Mouse (Mus musculus) embryonic facial prominence, embryonic 14.5 days (tissue): ENCODE data around the gene Mrnip. TPM values are rescaled to one million over a fixed set of nuclear protein-coding genes. Genes with fewer than 3 reads are reported as not detected.

Experiments
- ATAC-seq: fragments of 200-750 bp; cut with Nextera tagmentation; 2 replicates; pipeline ENCODE4 v1.8.0; 2017; ENCODE audit warnings: low read depth, moderate number of reproducible peaks, moderate TSS enrichment
- DNase-seq: peaks from one replicate; pipeline ENCODE4 v3.0.0-alpha.2; 2015; ENCODE audit warnings: low spot score
- H3K27ac ChIP-seq: fragments of 300-500 bp; sonication (generic); replicated peaks from 2 replicates; pipeline ENCODE4 v1.5.1; 2014; ENCODE audit warnings: low read depth, mild to moderate bottlenecking, low read length, moderate library complexity
- H3K27me3 ChIP-seq: fragments of 300-500 bp; sonication (generic); replicated peaks from 2 replicates; pipeline ENCODE4 v1.6.1; 2014; ENCODE audit warnings: low read length; ENCODE audit not compliant: control insufficient read depth, insufficient read depth
- H3K36me3 ChIP-seq: fragments of 300-500 bp; sonication (generic); 2 replicates; pipeline ENCODE4 v1.6.1; 2014; ENCODE audit warnings: low read length, mixed read lengths; ENCODE audit not compliant: control insufficient read depth, insufficient read depth
- H3K4me1 ChIP-seq: fragments of 300-500 bp; sonication (generic); 2 replicates; pipeline ENCODE4 v1.6.1; 2014; ENCODE audit warnings: antibody characterized with exemption, low read length; ENCODE audit not compliant: control insufficient read depth, insufficient read depth
- H3K4me2 ChIP-seq: fragments of 300-500 bp; sonication (generic); 2 replicates; pipeline ENCODE4 v1.6.1; 2014; ENCODE audit warnings: low read depth, mild to moderate bottlenecking, low read length, moderate library complexity, mixed read lengths
- H3K4me3 ChIP-seq: fragments of 300-500 bp; sonication (generic); 2 replicates; pipeline ENCODE4 v1.5.1; 2014; ENCODE audit warnings: low read depth, mild to moderate bottlenecking, low read length
- H3K9ac ChIP-seq: fragments of 300-500 bp; sonication (generic); 2 replicates; pipeline ENCODE4 v1.6.1; 2014; ENCODE audit warnings: low read depth, mild to moderate bottlenecking, low read length, moderate library complexity, mixed read lengths
- H3K9me3 ChIP-seq: fragments of 300-500 bp; sonication (generic); 2 replicates; pipeline ENCODE4 v1.6.1; 2016; ENCODE audit warnings: low read length; ENCODE audit not compliant: control insufficient read depth
- WGBS: fragments of 180-500 bp; shearing (Covaris S2); extraction: QIAGEN DNeasy Blood & Tissue Kit; methylation state at CpG from one replicate; pipeline ENCODE4 v1.1.7; 2014; 5-methylcytosine and 5-hydroxymethylcytosine counted together
- polyA plus RNA-seq: library from polyadenylated mRNA; unstranded; fragments of >200 nt; fragmentation: Nextera tagmentation; extraction: Ambion mirVana; gene quantifications from 2 replicates; pipeline ENCODE4 v1.2.1, GENCODE M21; 2014

Mrnip gene
- polyA plus RNA-seq, 1 experiment from 2014 or later, result 17.7 TPM

- no peaks in the 10 kb centered on the region for H3K27me3 ChIP-seq
- H3K9ac ChIP-seq, result peak overlapping the region; percentile 96
- no peak for DNase-seq
- WGBS, result 10% methylated on average over 17 of the region's 17 CpGs
- peaks cover 20% of the 10 kb centered on the region for H3K4me1 ChIP-seq
- H3K4me2 ChIP-seq, result peak overlapping the region; percentile 88
- H3K36me3 ChIP-seq, result no peaks in the 10 kb centered on the region
- no peak for ATAC-seq
- H3K9me3 ChIP-seq, result no peaks in the 10 kb centered on the region
- peak overlapping the region; percentile 80 for H3K27ac ChIP-seq
- peak overlapping the region; percentile 83 for H3K4me3 ChIP-seq
Measured at GRCm38 (mm10) chr11:50223783-50224662, 49.8 kb downstream of the Mrnip start.

- H3K4me3 ChIP-seq, result peak overlapping the region; percentile 83
- under 1% methylated on average over 37 of the region's 70 CpGs for WGBS
- H3K36me3 ChIP-seq, result no peaks in the 10 kb centered on the region
- H3K4me1 ChIP-seq, result peaks cover 20% of the 10 kb centered on the region
- peak; percentile 85 for ATAC-seq
- no peaks in the 10 kb centered on the region for H3K9me3 ChIP-seq
- no peaks in the 10 kb centered on the region for H3K27me3 ChIP-seq
- H3K4me2 ChIP-seq, result peak overlapping the region; percentile 88
- peak overlapping the region; percentile 80 for H3K27ac ChIP-seq
- peak; percentile 89 for DNase-seq
- H3K9ac ChIP-seq, result peak overlapping the region; percentile 96
Measured at GRCm38 (mm10) chr11:50224671-50225530, 50.7 kb downstream of the Mrnip start.

GRCm38 (mm10) chr11:50225611-50226378 lies 51.6 kb downstream of the Mrnip start:
- H3K9ac ChIP-seq, result peak overlapping the region; percentile 96
- peak overlapping the region; percentile 88 for H3K4me2 ChIP-seq
- H3K27me3 ChIP-seq, result no peaks in the 10 kb centered on the region
- H3K4me3 ChIP-seq, result peak overlapping the region; percentile 83
- peak; percentile 37 for DNase-seq
- ATAC-seq, result peak; percentile 13
- WGBS, result 6% methylated on average over 18 of the region's 34 CpGs
- H3K36me3 ChIP-seq, result peaks cover 3% of the 10 kb centered on the region; the same call in 1 of the 2 replicates
- H3K9me3 ChIP-seq, result no peaks in the 10 kb centered on the region
- H3K4me1 ChIP-seq, result peaks cover 22% of the 10 kb centered on the region
- H3K27ac ChIP-seq, result peak overlapping the region; percentile 80

- DNase-seq (no peak), ATAC-seq (no peak)
- peak overlapping the region; percentile 83 for H3K4me3 ChIP-seq
- H3K36me3 ChIP-seq, result peaks cover 5% of the 10 kb centered on the region
- peak overlapping the region; percentile 88 for H3K4me2 ChIP-seq
- H3K9ac ChIP-seq, result peak overlapping the region; percentile 96
- 36% methylated on average over 2 of the region's 2 CpGs for WGBS
- peaks cover 25% of the 10 kb centered on the region for H3K4me1 ChIP-seq
- H3K9me3 ChIP-seq, result no peaks in the 10 kb centered on the region
- peak overlapping the region; percentile 49; the same call in 1 of the 2 replicates for H3K27ac ChIP-seq
- no peaks in the 10 kb centered on the region for H3K27me3 ChIP-seq
Measured at GRCm38 (mm10) chr11:50226406-50226805, 52.2 kb downstream of the Mrnip start.

- Histone ChIP-seq H3K9me3 (no peaks in the 10 kb centered on the region), H3K36me3 (peaks cover 13% of the 10 kb centered on the region), H3K4me1 (peaks cover 25% of the 10 kb centered on the region), H3K27ac (no peak overlapping the region), H3K4me3 (no peak overlapping the region), H3K4me2 (peak overlapping the region; percentile 88), H3K27me3 (no peaks in the 10 kb centered on the region), H3K9ac (no peak overlapping the region)
- ATAC-seq (no peak), DNase-seq (no peak)
- 63% methylated on average over 3 of the region's 3 CpGs for WGBS
Measured at GRCm38 (mm10) chr11:50227226-50227625, 53.0 kb downstream of the Mrnip start.

- Histone ChIP-seq H3K36me3 (peaks cover 18% of the 10 kb centered on the region), H3K4me1 (peaks cover 25% of the 10 kb centered on the region), H3K9ac (no peak overlapping the region), H3K27me3 (no peaks in the 10 kb centered on the region), H3K4me2 (no peak overlapping the region), H3K4me3 (no peak overlapping the region), H3K27ac (no peak overlapping the region), H3K9me3 (no peaks in the 10 kb centered on the region)
- ATAC-seq (no peak), DNase-seq (no peak)
- WGBS, result 87% methylated on average over 4 of the region's 4 CpGs
Measured at GRCm38 (mm10) chr11:50227736-50228135, 53.5 kb downstream of the Mrnip start.

GRCm38 (mm10) chr11:50228772-50229171 lies 54.5 kb downstream of the Mrnip start:
- DNase-seq, result no peak
- Histone ChIP-seq H3K9me3 (no peaks in the 10 kb centered on the region), H3K4me1 (peaks cover 25% of the 10 kb centered on the region), H3K27me3 (no peaks in the 10 kb centered on the region), H3K4me3 (no peak overlapping the region), H3K9ac (peak overlapping the region; percentile 20; the same call in 1 of the 2 replicates), H3K27ac (no peak overlapping the region), H3K36me3 (peaks cover 28% of the 10 kb centered on the region), H3K4me2 (no peak overlapping the region)
- ATAC-seq, result no peak
- WGBS, result 28% methylated on average over 3 of the region's 3 CpGs
